Mouse (Mus musculus): ENCODE results near the gene Gnptab. TPM values are rescaled to one million over a fixed set of nuclear protein-coding genes. Genes with fewer than 3 reads are reported as not detected.

Gnptab gene
- polyA plus RNA-seq, 1 experiment = 0.57 TPM

GRCm38 (mm10) chr10:88492658-88493057 lies 113.7 kb downstream of the Gnptab start:
- TF ChIP-seq GATA1 (IDR thresholded peaks at IDR 0.05; ENCODE audit: borderline replicate concordance, low read length) = no peak
- no peak for TF ChIP-seq FLI1 (IDR thresholded peaks at IDR 0.05; ENCODE audit: low read length)
- no peaks in the 10 kb centered on the region for H3K27me3 ChIP-seq (replicated peaks)
- H3K4me1 ChIP-seq = no peaks in the 10 kb centered on the region
- H3K4me3 ChIP-seq (replicated peaks) = no peak overlapping the region
- H3K36me3 ChIP-seq (replicated peaks; ENCODE audit: low read length) = no peaks in the 10 kb centered on the region
- no peaks in the 10 kb centered on the region for H3K9me3 ChIP-seq

- Histone ChIP-seq H3K9me3 (no peaks in the 10 kb centered on the region), H3K27me3 (replicated peaks) (no peaks in the 10 kb centered on the region), H3K4me1 (no peaks in the 10 kb centered on the region), H3K4me3 (replicated peaks) (no peak overlapping the region), H3K36me3 (replicated peaks; ENCODE audit: low read length) (no peaks in the 10 kb centered on the region)
- TF ChIP-seq GATA1 (IDR thresholded peaks at IDR 0.05; ENCODE audit: borderline replicate concordance, low read length) (no peak), FLI1 (IDR thresholded peaks at IDR 0.05; ENCODE audit: low read length) (no peak)
Observed at GRCm38 (mm10) chr10:88494959-88495587, 116.1 kb downstream of the Gnptab start.

Other genes with a start within 250 kb of the Gnptab start
- 0.16 TPM in 1 of 2 replicates, not detected in the other for gene Parpbp, start 232.2 kb upstream of the Gnptab start, polyA plus RNA-seq (2012; ENCODE audit: insufficient read depth, low replicate concordance)
- 2.3 TPM in 1 of 2 replicates, not detected in the other for gene Nup37, start 232.1 kb upstream of the Gnptab start, polyA plus RNA-seq (2012; ENCODE audit: insufficient read depth, low replicate concordance)
- gene Washc3, start 178.0 kb upstream of the Gnptab start, polyA plus RNA-seq (2012; ENCODE audit: insufficient read depth, low replicate concordance) = 3.9 and 27.8 TPM in 2 replicates
- gene Dram1, start 52 bp upstream of the Gnptab start, polyA plus RNA-seq (2012; ENCODE audit: insufficient read depth, low replicate concordance) = 0.72 TPM in 1 of 2 replicates, not detected in the other
- not detected in 2 replicates for gene Sycp3, start 80.4 kb downstream of the Gnptab start, polyA plus RNA-seq (2012; ENCODE audit: insufficient read depth, low replicate concordance)
- gene Chpt1, start 124.9 kb downstream of the Gnptab start, polyA plus RNA-seq (2012; ENCODE audit: insufficient read depth, low replicate concordance) = 3.2 and 4.8 TPM in 2 replicates
- not detected in 2 replicates for gene Mybpc1, start 226.0 kb downstream of the Gnptab start, polyA plus RNA-seq (2012; ENCODE audit: insufficient read depth, low replicate concordance)

Measured in megakaryocyte, embryonic 14.5 days (primary cell).